Mouse (Mus musculus): ENCODE results near the gene Zfp740.

The Zfp740 gene

DNA sequence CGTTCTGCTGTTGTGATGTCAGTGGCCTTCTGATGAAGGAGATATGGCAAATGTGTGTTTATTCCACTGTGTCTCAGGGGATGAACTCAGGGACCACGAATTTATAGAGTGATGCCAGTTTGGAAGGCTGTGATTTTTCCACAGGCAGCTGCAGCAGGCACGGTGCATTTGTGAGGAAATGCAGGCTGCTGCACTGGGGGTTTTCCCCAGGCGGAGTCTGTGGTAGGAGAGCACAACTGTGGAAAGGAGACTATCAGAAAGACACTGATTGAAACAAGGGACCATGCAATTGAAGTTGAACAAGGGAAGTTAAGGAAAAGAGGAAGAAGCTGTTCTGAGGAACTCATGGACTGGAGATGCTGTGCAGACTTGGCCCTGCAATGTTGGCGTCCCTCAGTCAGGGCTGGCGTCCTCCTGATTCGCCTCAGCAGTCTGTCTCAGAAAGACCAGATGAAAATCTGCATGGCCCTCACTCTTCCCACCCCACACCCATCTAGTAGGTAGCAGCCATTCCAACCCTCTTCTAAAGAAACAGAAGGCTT, 10.7 kb upstream of the Zfp740 start:
- DNase-seq (ENCODE audit: low read depth in 2 of 2, low spot score in 2 of 2), result no peak

- DNase-seq (ENCODE audit: low read depth in 2 of 2, low spot score in 2 of 2), result no peak
These were observed 10.1 kb upstream of the Zfp740 start for GRCm38 (mm10) chr15:102192820-102193386.

GRCm38 (mm10) chr15:102193652-102194051, 9.4 kb upstream of the Zfp740 start:
- DNase-seq (ENCODE audit: low read depth in 2 of 2, low spot score in 2 of 2), result no peak

DNA sequence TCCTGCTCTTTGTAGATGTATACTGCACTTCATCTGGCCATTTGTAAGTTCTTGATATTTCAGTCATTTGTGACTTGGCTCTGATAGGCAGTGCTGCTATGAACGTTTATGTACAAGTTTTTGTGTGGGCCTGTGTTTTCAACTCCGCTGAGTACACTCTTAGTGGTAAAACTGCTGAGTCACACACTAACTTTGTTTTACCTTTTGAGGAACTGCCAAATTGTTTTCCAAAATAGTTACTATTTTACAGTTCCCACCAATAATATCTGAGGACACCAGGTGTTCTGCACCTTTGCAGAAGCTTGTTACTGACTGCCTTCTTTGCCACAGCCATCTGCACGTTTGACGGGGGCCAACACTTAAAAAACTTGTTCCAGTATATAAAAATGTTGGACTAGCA, 8.6 kb upstream of the Zfp740 start:
- no peak for DNase-seq (ENCODE audit: low read depth in 2 of 2, low spot score in 2 of 2)

DNA sequence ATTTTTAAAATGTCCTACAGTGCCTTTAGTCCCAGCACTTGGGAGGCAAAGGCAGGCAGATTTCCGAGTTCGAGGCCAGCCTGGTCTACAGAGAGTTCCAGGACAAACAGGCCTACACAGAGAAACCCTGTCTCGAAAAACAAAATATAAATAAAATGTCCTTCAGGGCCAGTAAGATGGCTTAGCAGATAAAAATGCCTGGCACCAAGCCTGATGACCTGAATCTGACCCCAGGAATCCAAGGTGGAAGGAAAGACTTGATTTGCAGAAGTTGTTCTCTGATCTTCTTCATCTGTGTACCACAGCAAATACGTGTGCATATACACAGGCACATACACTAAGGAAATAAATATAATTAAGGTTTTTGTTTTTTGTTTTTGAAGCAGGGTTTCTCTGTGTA, 7.7 kb upstream of the Zfp740 start:
- no peak for DNase-seq (ENCODE audit: low read depth in 2 of 2, low spot score in 2 of 2)

DNA sequence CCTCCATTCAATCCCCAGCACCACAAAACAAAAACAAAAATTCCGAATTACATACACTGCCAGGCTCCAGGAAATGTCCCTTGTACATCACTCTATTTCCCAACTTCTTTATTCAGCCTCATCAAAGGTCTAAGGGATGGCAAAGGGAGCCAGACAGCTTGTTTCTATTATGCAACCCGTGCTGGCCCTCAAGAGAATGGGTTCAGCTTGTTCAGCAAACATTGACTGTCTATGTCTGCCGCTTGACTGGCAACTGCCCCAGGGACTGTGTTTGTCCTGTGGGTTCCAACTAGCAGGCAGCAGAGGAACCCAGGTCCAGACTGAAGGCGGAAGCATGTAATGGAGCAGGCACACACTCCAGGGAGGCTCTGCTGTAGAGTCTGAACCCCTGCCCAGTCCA, 4.2 kb upstream of the Zfp740 start:
- DNase-seq (ENCODE audit: low read depth in 2 of 2, low spot score in 2 of 2), result no peak

DNA sequence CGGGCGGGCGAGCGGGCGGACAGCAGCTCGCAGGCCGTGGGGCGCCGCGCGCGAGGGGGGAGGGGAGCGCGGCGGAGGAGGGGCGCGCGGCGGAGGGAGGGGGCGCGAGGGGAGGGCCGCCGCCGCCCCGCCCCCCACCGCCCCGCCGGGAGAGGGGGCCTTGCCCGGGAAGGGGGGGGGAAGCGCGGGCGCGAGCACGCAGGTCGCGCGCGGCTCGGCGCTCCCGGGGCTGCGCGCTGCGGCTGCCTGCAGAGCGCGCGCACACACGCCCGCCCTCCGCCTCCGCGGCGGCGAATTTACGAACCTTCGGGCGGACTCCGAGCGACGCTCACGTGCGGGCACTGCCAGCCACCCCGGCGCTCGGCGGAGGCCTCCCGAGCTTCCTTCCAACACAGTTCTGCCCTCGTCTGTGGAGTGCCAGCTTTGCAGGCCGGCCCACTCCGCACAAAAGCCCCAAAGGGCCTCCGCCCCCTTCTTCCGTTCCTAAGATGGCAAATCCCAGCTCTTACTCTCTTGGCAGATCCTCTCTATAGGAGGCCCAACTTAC, 859 bp downstream of the Zfp740 start:
- peak; percentile 50 to 59 for DNase-seq (ENCODE audit: low read depth in 2 of 2, low spot score in 2 of 2)

DNA sequence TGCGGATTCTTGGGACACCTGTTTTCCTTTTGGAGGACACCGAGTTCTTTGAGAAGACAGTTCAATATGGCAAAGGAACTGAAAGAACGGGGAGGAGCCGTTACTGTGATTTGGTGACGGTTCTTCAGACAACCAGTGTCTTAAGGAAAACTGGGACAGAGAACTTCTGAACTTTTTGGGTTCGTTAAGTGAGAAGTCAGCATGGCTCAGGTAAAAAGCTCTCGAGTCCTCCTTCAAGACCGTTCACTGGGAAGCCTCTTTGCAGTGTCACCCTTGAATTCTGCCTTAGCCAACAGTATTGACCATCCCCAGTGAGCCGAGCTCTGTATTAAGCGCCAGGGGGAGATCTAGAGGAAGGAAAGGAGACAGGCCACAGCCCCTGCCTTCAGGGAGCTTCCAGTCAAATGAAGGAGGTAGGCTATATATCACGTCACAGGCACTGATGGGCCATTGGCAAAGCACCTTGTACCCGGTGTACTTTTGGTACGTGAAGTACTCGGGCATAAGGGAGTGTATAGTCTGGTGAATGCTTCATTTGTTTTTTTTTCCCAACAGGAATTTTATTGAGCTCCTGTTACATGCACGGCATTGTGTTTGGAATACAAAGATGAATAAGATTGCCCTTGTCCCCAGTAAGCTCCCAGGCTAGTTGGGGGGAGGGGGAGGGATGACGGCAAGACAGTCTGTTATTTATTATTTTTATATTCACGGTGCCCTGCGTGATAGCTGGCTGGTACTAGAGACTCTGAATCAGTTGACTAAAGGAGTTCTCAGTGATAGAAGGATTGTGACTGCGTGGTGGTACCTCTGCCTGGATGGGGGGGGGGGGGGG, 1.8 kb downstream of the Zfp740 start, which contains the start of gene Csad:
Csad (minus strand) TSS at position 51 of the 832 bp plus-strand sequence.
- no peak for DNase-seq (ENCODE audit: low read depth in 2 of 2, low spot score in 2 of 2)

DNA sequence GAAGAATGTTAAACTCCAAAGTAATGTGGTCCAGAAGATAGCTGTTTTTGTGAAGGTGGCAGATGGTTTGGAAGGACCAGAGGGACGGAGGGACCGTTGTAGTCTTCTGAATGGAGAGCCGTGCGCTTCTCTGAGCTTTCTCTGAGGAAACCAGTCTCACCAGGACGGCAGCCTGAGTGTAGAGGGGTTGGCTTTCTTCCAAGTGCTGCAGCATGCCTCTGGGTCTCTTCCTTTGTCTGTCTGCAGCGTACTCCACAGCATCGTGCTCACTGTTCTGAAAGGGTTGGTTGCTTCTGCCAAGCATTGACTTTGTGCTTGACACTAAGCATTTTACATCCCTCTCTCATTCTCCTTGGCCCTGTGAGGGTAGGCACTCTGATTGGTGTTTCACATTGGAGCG, 2.7 kb downstream of the Zfp740 start:
- DNase-seq (ENCODE audit: low read depth in 2 of 2, low spot score in 2 of 2), result no peak

- DNase-seq (ENCODE audit: low read depth in 2 of 2, low spot score in 2 of 2), result no peak
These were observed 4.3 kb downstream of the Zfp740 start for GRCm38 (mm10) chr15:102207351-102207750.

DNA sequence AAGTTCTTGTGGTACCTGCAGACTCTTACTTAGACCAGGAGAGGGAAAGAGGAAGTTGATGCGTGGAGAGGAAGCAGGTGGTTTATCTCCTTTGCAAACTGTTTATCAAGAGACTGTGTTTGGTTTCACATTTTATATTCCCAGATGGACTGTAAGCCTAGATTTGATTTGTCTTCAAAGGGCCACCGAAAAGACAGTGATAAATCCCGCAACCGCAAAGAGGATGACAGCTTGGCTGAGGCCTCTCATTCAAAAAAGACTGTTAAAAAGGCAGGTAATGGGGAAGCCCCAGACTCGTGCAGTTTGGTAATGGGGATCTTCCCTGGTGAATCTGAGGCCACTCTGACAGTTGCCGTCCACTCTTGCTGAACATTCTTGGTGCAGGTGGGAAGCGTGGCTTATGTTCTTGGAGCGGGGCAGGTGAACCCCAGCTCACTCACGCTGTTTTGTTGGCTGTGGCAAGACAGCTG, 5.1 kb downstream of the Zfp740 start:
- DNase-seq (ENCODE audit: low read depth in 2 of 2, low spot score in 2 of 2), result no peak

DNA sequence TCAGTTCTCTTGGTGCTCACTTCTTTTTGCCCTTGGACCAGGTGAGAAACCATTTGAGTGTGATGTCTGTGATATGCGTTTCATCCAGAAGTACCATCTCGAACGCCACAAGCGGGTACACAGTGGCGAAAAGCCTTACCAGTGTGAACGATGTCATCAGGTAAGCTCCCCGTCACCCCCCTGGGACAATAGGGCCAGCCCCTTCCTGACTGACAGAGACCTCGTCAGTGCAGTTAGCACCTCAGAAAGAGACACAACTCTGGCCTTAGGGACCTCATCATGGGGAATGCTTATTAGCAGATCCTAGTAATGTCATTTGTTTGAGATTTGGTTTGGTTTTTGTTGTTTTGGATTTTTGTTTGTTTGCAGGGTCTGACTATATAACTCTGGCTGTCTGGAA, 6.1 kb downstream of the Zfp740 start:
- DNase-seq (ENCODE audit: low read depth in 2 of 2, low spot score in 2 of 2), result no peak

DNA sequence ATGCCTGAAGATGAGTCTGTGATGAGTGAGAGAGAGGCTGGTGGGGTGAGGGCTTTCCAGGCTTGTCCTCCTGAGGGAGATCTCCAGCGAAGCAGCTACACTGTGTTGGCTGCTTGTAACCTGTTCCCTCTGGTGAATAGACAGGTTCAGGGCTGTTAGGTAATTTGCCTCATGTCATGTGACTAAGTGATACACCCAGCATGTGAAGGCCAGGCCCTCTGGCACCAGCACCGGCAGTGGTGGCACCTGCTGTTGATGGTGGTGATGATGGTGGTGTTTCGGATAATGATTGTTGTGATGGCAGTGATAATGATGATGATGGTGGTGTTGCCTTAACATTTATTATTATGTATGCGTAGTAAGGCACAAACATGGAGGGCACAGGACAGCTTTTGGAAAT, 7.8 kb downstream of the Zfp740 start:
- DNase-seq (ENCODE audit: low read depth in 2 of 2, low spot score in 2 of 2), result no peak

- DNase-seq (ENCODE audit: low read depth in 2 of 2, low spot score in 2 of 2), result no peak
These were observed 8.8 kb downstream of the Zfp740 start for GRCm38 (mm10) chr15:102211895-102212294.

DNA sequence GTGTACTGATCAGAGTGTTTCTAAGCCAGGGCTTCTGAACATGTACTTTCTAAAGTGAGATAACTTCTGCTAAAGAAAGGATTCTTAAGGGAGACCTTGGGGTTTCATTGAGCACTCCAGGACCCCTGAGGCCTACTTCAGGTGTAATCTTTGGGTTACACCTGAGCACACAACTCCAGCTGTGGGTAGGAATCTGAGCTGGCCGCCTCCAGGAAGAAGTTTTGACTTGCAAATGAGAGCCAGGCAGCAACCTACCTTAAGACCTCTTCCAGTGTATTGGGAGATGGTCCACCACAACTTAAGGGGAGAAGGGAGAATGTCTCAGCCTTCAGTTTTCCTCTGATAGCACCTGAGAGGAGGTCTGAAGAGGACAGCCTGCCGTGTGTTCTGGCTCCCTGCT, 11.1 kb downstream of the Zfp740 start:
- DNase-seq (ENCODE audit: low read depth in 2 of 2, low spot score in 2 of 2), result no peak

DNA sequence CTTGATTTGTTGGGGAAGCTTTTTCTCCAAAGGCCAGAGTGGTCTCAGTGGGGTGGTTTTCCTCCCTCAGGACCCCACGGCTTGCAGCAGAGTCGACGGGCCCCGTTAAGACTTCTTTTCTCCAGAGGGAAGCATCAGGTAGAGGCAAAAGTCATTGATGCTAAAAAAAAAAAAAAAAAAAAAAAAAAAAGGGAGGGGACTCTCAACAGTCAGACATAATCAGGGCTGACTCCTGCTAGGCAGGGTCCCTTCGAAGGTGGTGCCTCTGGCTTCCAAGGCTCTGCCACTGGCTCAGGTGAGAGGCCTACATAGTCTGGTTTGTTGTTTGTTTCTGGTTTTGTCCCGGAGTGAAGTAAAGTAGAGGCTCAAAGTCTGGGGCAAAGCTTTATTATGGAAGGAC, 12.6 kb downstream of the Zfp740 start:
- DNase-seq (ENCODE audit: low read depth in 2 of 2, low spot score in 2 of 2), result no peak

DNA sequence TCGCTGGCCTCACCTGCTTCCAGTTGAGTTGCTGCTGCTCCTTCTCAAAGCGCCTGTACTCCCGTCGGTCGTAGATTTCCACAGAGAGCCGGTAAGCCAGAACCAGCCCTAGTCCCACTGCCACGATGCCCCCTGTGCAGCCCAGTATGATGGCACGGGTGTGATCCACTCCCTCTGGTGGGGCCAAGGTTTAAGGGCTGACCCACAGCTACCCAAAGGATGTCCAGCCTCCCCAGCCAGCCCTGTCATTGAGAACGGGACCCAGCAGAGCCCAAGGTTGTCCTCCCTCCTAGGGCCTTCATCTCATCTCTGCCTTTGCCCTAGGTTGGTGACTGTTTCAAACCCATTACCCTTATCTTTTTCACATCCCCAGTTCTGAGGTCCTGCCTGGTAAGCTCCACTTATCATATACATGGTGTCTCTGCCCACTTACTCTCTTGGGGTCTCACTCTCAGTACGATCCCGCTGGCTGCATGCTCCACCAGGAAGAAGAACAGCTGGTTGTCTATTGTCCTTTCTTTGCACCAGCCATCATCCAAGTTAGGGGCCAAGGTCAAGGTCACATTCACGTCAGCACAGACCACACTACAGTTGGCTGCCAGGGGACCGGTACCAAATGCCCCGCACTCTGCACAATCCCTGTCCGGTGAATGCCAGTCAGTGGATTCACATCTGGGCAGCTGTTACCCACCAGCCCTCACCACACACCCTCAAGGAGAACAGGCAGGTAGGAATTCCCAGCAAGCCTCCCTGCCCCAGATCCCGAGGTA, 13.6 kb downstream of the Zfp740 start:
- no peak for DNase-seq (ENCODE audit: low read depth in 2 of 2, low spot score in 2 of 2)

- no peak for DNase-seq (ENCODE audit: low read depth in 2 of 2, low spot score in 2 of 2)
These were observed 14.3 kb downstream of the Zfp740 start for GRCm38 (mm10) chr15:102217325-102217724.

DNA sequence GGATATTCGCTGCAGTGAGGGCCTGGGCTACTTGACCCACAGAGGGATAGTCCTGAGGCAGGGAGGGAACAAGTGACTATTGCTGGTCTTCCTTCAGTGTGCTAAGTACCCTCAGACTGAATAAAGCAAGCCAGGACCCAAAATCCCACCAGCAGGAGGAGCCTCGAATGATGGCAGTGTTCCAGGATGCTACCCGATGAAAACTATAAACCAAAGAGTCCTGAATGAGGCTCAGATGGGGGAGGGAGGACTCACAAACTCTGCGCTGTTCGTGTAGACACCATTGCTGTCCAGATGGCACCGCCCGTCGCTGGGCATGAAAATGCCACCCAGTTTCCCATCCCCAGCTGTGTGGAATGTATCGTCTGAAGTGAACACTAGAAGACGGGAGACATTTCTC, 19.3 kb downstream of the Zfp740 start:
- no peak for DNase-seq (ENCODE audit: low read depth in 2 of 2, low spot score in 2 of 2)

GRCm38 (mm10) chr15:102224186-102224991, 21.3 kb downstream of the Zfp740 start:
- peak; percentile 76 for DNase-seq (ENCODE audit: low read depth in 2 of 2, low spot score in 2 of 2)
